Mouse (Mus musculus) stomach, postnatal 0 days (tissue): Measurements from ENCODE around the gene Padi1.

ENCODE experiments used
- CTCF ChIP-seq: IDR thresholded peaks from 2 replicates; pipeline ENCODE4 v1.5.1; 2016; ENCODE audit warnings: antibody characterized with exemption, low read depth, mild to moderate bottlenecking, moderate library complexity
- EP300 ChIP-seq: optimal IDR thresholded peaks from 2 replicates; pipeline ENCODE3; 2016; ENCODE audit warnings: antibody characterized with exemption

GRCm38 (mm10) chr4:140785217-140785616 lies 60.4 kb downstream of the Padi1 start:
- TF ChIP-seq CTCF (no peak), EP300 (no peak)
